Mouse (Mus musculus): Measurements from ENCODE around the gene Prickle2. TPM values are rescaled to one million over a fixed set of nuclear protein-coding genes. Genes with fewer than 3 reads are reported as not detected.

The Prickle2 gene
- polyA plus RNA-seq, 1 experiment = 1.1 TPM

DNA sequence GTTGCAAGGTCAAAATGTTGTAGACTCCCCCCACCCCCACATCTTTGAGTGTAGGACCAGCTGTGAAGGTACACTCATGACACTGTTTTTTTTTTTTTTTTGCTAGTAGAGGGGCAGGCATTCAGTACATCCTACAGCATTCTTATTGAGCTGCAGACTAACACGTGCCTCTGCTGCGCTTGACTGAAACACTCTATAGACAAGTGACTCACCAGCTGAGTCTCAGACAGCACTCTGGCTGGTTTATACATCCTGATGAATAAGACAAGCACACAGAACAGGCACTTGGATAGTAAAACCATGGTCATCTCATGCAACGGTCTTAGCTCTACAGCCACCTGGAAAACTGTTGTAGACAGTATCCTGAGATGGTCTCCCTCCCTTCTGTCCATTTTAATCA lies 296.2 kb downstream of the Prickle2 start:
- TF ChIP-seq POLR2A (IDR thresholded peaks at IDR 0.05; ENCODE audit: low read depth, low read length) (no peak), CTCF (IDR thresholded peaks at IDR 0.05; ENCODE audit: extremely low read depth, insufficient read depth, insufficient read length, insufficient replicate concordance) (no peak)
- 90% methylated on average over 3 of the region's 3 CpGs for WGBS

DNA sequence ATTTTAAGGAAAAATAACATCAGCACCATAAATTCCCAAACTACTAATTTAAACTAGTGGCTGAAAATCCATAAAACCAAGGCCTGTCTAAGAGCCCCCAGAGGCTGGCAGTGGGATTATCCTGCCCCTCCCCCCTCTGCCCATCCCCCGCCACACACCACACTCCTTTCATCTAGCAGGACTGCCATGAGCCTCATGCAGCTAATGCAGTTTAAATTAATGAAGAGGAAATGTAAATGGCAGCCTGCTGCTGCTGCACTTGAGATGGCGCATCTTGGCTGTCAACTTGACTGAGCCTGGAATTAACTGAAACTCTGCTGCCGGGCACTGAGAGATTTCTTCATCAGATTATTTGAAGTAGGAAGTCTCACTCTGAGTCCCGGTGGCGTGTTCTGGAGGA lies 298.7 kb downstream of the Prickle2 start:
- WGBS = 78% methylated on average over 5 of the region's 5 CpGs

More for the DNA sequence above, 296.2 kb downstream of the Prickle2 start:
- no peak for DNase-seq (ENCODE audit: low read depth in 1 of 2, low spot score in 2 of 2)
- Histone ChIP-seq H3K4me3 (ENCODE audit: extremely low read depth, insufficient read depth, insufficient read length) (no peak overlapping the region), H3K27ac (ENCODE audit: insufficient read depth, low read length) (no peak overlapping the region), H3K36me3 (ENCODE audit: control insufficient read depth, insufficient read depth, low read length) (no peaks in the 10 kb centered on the region), H3K4me1 (ENCODE audit: control insufficient read depth, insufficient read depth, insufficient read length) (no peaks in the 10 kb centered on the region), H3K27me3 (ENCODE audit: control insufficient read depth, insufficient read depth, low read length) (no peaks in the 10 kb centered on the region)

GRCm38 (mm10) chr6:92405571-92405970 lies 300.4 kb downstream of the Prickle2 start:
- Histone ChIP-seq H3K27me3 (ENCODE audit: control insufficient read depth, insufficient read depth, low read length) (no peaks in the 10 kb centered on the region), H3K36me3 (ENCODE audit: control insufficient read depth, insufficient read depth, low read length) (no peaks in the 10 kb centered on the region), H3K4me3 (ENCODE audit: extremely low read depth, insufficient read depth, insufficient read length) (no peak overlapping the region), H3K27ac (ENCODE audit: insufficient read depth, low read length) (no peak overlapping the region), H3K4me1 (ENCODE audit: control insufficient read depth, insufficient read depth, insufficient read length) (no peaks in the 10 kb centered on the region)
- TF ChIP-seq POLR2A (IDR thresholded peaks at IDR 0.05; ENCODE audit: low read depth, low read length) (no peak), CTCF (IDR thresholded peaks at IDR 0.05; ENCODE audit: extremely low read depth, insufficient read depth, insufficient read length, insufficient replicate concordance) (no peak)
- WGBS = 83% methylated on average over 8 of the region's 8 CpGs
- DNase-seq (ENCODE audit: low read depth in 1 of 2, low spot score in 2 of 2) = no peak

More for the DNA sequence above, 298.7 kb downstream of the Prickle2 start:
- no peak overlapping the region for H3K27ac ChIP-seq (ENCODE audit: insufficient read depth, low read length)
- no peaks in the 10 kb centered on the region for H3K4me1 ChIP-seq (ENCODE audit: control insufficient read depth, insufficient read depth, insufficient read length)
- H3K27me3 ChIP-seq (ENCODE audit: control insufficient read depth, insufficient read depth, low read length) = no peaks in the 10 kb centered on the region
- TF ChIP-seq POLR2A (IDR thresholded peaks at IDR 0.05; ENCODE audit: low read depth, low read length) (no peak), CTCF (IDR thresholded peaks at IDR 0.05; ENCODE audit: extremely low read depth, insufficient read depth, insufficient read length, insufficient replicate concordance) (no peak)
- no peak overlapping the region for H3K4me3 ChIP-seq (ENCODE audit: extremely low read depth, insufficient read depth, insufficient read length)
- no peaks in the 10 kb centered on the region for H3K36me3 ChIP-seq (ENCODE audit: control insufficient read depth, insufficient read depth, low read length)
- no peak for DNase-seq (ENCODE audit: low read depth in 1 of 2, low spot score in 2 of 2)

DNA sequence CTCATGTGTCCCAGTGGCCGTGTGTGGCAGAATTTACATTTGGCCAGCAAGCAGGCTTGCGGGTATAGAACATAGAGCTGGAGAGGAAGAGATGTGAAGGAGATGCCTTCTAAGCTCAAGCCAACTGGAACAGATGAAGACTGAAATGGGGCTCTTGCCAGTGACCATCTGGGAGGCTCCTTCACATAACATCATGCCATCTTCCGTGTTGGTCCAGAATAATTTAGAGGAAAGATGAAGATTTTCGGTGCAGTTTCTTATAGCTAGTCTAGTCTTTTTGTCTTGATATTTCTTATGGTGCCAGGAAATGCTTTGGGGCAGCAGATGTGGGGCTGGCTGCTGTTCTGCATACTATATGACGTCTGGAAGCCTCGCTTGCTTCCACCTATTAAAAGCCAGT lies 308.1 kb downstream of the Prickle2 start:
- Histone ChIP-seq H3K4me3 (ENCODE audit: extremely low read depth, insufficient read depth, insufficient read length) (no peak overlapping the region), H3K4me1 (ENCODE audit: control insufficient read depth, insufficient read depth, insufficient read length) (no peaks in the 10 kb centered on the region), H3K27me3 (ENCODE audit: control insufficient read depth, insufficient read depth, low read length) (no peaks in the 10 kb centered on the region), H3K36me3 (ENCODE audit: control insufficient read depth, insufficient read depth, low read length) (no peaks in the 10 kb centered on the region), H3K27ac (ENCODE audit: insufficient read depth, low read length) (no peak overlapping the region)
- DNase-seq (ENCODE audit: low read depth in 1 of 2, low spot score in 2 of 2) = no peak
- 85% methylated on average over 6 of the region's 6 CpGs for WGBS
- TF ChIP-seq CTCF (IDR thresholded peaks at IDR 0.05; ENCODE audit: extremely low read depth, insufficient read depth, insufficient read length, insufficient replicate concordance) (no peak), POLR2A (IDR thresholded peaks at IDR 0.05; ENCODE audit: low read depth, low read length) (no peak)

GRCm38 (mm10) chr6:92395556-92395955 lies 310.4 kb downstream of the Prickle2 start:
- H3K27ac ChIP-seq (ENCODE audit: insufficient read depth, low read length) = no peak overlapping the region
- DNase-seq (ENCODE audit: low read depth in 1 of 2, low spot score in 2 of 2) = no peak
- H3K4me3 ChIP-seq (ENCODE audit: extremely low read depth, insufficient read depth, insufficient read length) = no peak overlapping the region
- TF ChIP-seq POLR2A (IDR thresholded peaks at IDR 0.05; ENCODE audit: low read depth, low read length) (no peak), CTCF (IDR thresholded peaks at IDR 0.05; ENCODE audit: extremely low read depth, insufficient read depth, insufficient read length, insufficient replicate concordance) (no peak)
- H3K36me3 ChIP-seq (ENCODE audit: control insufficient read depth, insufficient read depth, low read length) = no peaks in the 10 kb centered on the region
- 58% methylated on average over 4 of the region's 4 CpGs for WGBS
- H3K4me1 ChIP-seq (ENCODE audit: control insufficient read depth, insufficient read depth, insufficient read length) = no peaks in the 10 kb centered on the region
- H3K27me3 ChIP-seq (ENCODE audit: control insufficient read depth, insufficient read depth, low read length) = no peaks in the 10 kb centered on the region

- no peaks in the 10 kb centered on the region for H3K36me3 ChIP-seq (ENCODE audit: control insufficient read depth, insufficient read depth, low read length)
- TF ChIP-seq CTCF (IDR thresholded peaks at IDR 0.05; ENCODE audit: extremely low read depth, insufficient read depth, insufficient read length, insufficient replicate concordance) = no peak
- TF ChIP-seq POLR2A (IDR thresholded peaks at IDR 0.05; ENCODE audit: low read depth, low read length) = no peak
- DNase-seq (ENCODE audit: low read depth in 1 of 2, low spot score in 2 of 2) = no peak
- no peak overlapping the region for H3K4me3 ChIP-seq (ENCODE audit: extremely low read depth, insufficient read depth, insufficient read length)
- H3K27me3 ChIP-seq (ENCODE audit: control insufficient read depth, insufficient read depth, low read length) = no peaks in the 10 kb centered on the region
- no peak overlapping the region for H3K27ac ChIP-seq (ENCODE audit: insufficient read depth, low read length)
- WGBS = 84% methylated on average over 1 of the region's 1 CpGs
- no peaks in the 10 kb centered on the region for H3K4me1 ChIP-seq (ENCODE audit: control insufficient read depth, insufficient read depth, insufficient read length)
These were observed 310.8 kb downstream of the Prickle2 start for GRCm38 (mm10) chr6:92395143-92395542.

- H3K27ac ChIP-seq (ENCODE audit: insufficient read depth, low read length) = no peak overlapping the region
- H3K27me3 ChIP-seq (ENCODE audit: control insufficient read depth, insufficient read depth, low read length) = no peaks in the 10 kb centered on the region
- WGBS = 86% methylated on average over 5 of the region's 5 CpGs
- DNase-seq (ENCODE audit: low read depth in 1 of 2, low spot score in 2 of 2) = no peak
- no peaks in the 10 kb centered on the region for H3K36me3 ChIP-seq (ENCODE audit: control insufficient read depth, insufficient read depth, low read length)
- no peaks in the 10 kb centered on the region for H3K4me1 ChIP-seq (ENCODE audit: control insufficient read depth, insufficient read depth, insufficient read length)
- TF ChIP-seq POLR2A (IDR thresholded peaks at IDR 0.05; ENCODE audit: low read depth, low read length) (no peak), CTCF (IDR thresholded peaks at IDR 0.05; ENCODE audit: extremely low read depth, insufficient read depth, insufficient read length, insufficient replicate concordance) (no peak)
- no peak overlapping the region for H3K4me3 ChIP-seq (ENCODE audit: extremely low read depth, insufficient read depth, insufficient read length)
These were observed 311.3 kb downstream of the Prickle2 start for GRCm38 (mm10) chr6:92394628-92395027.

Measured in spleen, adult 2 months (tissue).